Mouse (Mus musculus): ENCODE data around the gene Pdxk. TPM values are rescaled to one million over a fixed set of nuclear protein-coding genes. Genes with fewer than 3 reads are reported as not detected.

Gene Pdxk
- polyA plus RNA-seq (2015; fragmentation: Illumina TruSeq; extraction: RNeasy Lipid Tissue Mini Kit (QIAGEN cat#74804); ENCODE audit: low read depth, low replicate concordance), result 74.2 TPM

GRCm38 (mm10) chr10:78464792-78465207 is at the start of gene Pdxk:
TSS of gene Pdxk (minus strand) at chr10:78464975.

DNA sequence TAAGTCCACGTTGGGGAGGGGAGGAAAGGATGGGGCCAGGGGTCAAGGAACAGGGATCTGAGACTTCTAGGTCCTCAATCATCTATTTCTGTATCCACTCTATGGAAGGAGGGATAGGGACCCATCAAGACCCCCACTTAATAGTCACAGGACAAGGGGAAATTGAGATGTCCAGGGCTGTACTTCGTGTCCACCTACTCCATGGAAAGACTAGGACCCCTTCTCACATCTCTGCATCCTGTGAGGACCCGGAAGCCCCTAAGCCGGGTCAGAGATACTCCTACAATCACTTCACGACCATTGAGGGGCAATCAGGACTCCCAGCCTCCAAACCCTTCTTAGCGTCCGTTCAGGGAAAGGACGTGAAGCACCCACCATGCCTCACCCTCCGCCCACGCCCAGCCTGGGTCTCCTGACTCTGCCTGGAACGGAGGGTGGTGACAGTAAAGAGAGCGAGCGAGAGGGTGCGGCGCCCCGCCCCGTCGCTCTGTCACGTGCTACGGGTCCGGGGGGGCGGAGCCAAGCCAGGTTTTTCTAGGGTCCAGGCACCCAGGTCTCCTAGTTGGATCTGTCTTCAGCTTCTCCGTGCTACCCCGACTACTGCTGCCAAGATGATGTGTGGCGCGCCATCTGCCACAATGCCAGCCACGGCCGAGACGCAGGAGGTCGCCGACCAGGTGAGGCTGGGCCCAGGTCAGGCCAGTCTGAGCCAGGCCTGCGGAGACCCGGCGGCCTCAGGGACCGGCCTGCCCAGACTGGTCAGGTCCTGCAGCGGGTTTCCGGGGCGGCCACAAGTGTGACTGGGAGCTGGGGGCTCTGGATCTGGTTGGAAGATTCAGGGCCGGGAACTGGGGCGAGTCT is 39.4 kb downstream of the Pdxk start, which contains the start of gene Cstb:
Gene Cstb, plus strand, starts transcription at position 489 of the 861 bp plus-strand sequence.

DNA sequence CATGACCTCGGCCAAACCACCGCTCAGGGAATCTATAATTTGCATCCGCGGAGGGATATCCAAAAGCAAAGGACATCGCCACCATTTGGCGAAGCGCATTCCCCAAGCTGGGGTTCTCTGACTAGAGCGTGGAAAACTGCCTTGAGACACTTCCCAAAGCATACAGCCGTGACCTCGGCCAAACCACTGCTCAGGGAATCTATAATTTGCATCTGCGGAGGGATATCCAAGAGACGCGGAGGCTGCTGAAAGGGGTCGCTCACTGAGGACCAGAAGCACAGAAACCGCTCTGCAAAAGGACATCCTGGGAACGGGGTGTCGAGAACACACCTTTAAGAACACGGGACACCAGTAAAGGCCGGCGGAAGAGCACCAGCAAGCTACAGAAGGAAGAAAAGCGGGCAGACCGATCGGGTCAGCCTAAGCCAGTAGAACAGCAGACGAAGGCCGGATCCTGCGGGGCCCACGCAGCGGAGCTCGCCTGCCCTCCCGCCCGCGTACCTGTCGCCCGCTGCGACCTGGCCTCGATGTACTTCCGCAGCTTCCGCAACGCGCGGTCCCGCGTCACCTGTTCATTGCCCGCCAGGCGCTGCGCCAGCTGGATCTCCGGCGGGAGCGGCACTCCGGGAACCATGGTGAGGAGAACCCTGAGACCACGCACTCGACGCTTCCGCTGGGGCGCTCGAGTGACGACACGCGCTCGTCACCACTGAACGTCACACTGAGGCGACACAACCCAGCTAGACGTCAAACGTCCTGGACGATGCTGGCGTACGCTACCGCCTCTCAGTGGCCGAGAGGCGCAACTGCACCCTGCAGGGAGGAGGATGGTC is 52.2 kb downstream of the Pdxk start, which contains the start of gene Rrp1:
Gene Rrp1, minus strand, starts transcription at position 725 of the 833 bp plus-strand sequence.

Other genes starting within 250 kb of the Pdxk start
- gene Trappc10, start 220.3 kb downstream of the Pdxk start, polyA plus RNA-seq (2015; fragmentation: Illumina TruSeq; extraction: RNeasy Lipid Tissue Mini Kit (QIAGEN cat#74804); ENCODE audit: low read depth, low replicate concordance), result 56.0 TPM
- gene Agpat3, start 112.5 kb downstream of the Pdxk start, polyA plus RNA-seq (2015; fragmentation: Illumina TruSeq; extraction: RNeasy Lipid Tissue Mini Kit (QIAGEN cat#74804); ENCODE audit: low read depth, low replicate concordance), result 156 TPM
- 334 TPM for gene Rrp1, start 51.9 kb downstream of the Pdxk start, polyA plus RNA-seq (2015; fragmentation: Illumina TruSeq; extraction: RNeasy Lipid Tissue Mini Kit (QIAGEN cat#74804); ENCODE audit: low read depth, low replicate concordance)
- gene Cstb, start 39.3 kb downstream of the Pdxk start, polyA plus RNA-seq (2015; fragmentation: Illumina TruSeq; extraction: RNeasy Lipid Tissue Mini Kit (QIAGEN cat#74804); ENCODE audit: low read depth, low replicate concordance), result 107 TPM
- gene Olfr1358, start 52.5 kb upstream of the Pdxk start, polyA plus RNA-seq (2015; fragmentation: Illumina TruSeq; extraction: RNeasy Lipid Tissue Mini Kit (QIAGEN cat#74804); ENCODE audit: low read depth, low replicate concordance), result not detected
- gene Ilvbl, start 109.4 kb upstream of the Pdxk start, polyA plus RNA-seq (2015; fragmentation: Illumina TruSeq; extraction: RNeasy Lipid Tissue Mini Kit (QIAGEN cat#74804); ENCODE audit: low read depth, low replicate concordance), result 36.5 TPM
- gene Syde1, start 127.0 kb upstream of the Pdxk start, polyA plus RNA-seq (2015; fragmentation: Illumina TruSeq; extraction: RNeasy Lipid Tissue Mini Kit (QIAGEN cat#74804); ENCODE audit: low read depth, low replicate concordance), result 6.5 TPM
- gene Olfr1357, start 153.1 kb upstream of the Pdxk start, polyA plus RNA-seq (2015; fragmentation: Illumina TruSeq; extraction: RNeasy Lipid Tissue Mini Kit (QIAGEN cat#74804); ENCODE audit: low read depth, low replicate concordance), result not detected

Data from brain, adult 10 weeks (tissue).